Mouse (Mus musculus) granulocyte monocyte progenitor cell, adult 5-6 weeks (primary cell): ENCODE measurements at regions not wholly inside any gene's neighbourhood (a gene's known extent, or its start where the extent isn't known, plus 50 kb on each side); places are given as distances from the start of the nearest gene placed in this dataset.

Experiments
- ATAC-seq: replicated peaks from 2 replicates; pipeline ENCODE4 v1.8.0; 2016; ENCODE audit warnings: mild to moderate bottlenecking, moderate TSS enrichment, inconsistent platforms; ENCODE audit not compliant: poor library complexity, severe bottlenecking

DNA sequence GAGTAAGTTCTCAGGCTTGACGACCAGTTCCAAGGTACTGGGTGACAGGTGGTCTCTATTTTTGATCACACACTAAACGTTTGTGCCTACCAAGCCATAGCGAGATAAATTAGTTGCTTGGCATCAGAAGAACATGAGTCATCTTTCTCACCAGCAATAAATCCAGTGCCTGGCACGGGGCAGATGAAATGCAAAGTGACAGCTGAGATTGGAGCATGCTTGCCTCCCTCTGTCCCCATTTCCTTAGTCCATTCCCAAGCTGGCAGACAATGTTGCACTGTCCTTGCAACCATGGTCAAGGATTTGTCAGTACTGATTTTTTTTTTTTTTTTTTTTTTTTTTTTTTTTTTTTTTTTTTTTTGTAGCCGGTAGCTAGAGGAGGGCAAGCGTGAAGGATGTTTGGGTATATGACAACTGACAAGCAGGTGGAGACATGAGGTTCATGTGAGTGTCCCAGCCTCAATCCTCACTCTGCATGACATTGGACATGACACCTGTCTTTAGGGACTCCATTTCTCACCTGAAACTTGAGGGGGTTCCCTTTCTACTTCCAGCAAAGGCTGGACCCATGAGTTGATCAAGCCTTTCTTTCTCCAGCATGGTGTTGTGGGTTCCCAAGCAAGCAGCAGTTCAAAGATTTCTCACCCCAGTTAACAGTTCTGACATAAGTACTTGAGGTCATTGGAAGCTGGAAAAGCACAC, 168.2 kb upstream of the Bcl6 start:
- no peak for ATAC-seq

DNA sequence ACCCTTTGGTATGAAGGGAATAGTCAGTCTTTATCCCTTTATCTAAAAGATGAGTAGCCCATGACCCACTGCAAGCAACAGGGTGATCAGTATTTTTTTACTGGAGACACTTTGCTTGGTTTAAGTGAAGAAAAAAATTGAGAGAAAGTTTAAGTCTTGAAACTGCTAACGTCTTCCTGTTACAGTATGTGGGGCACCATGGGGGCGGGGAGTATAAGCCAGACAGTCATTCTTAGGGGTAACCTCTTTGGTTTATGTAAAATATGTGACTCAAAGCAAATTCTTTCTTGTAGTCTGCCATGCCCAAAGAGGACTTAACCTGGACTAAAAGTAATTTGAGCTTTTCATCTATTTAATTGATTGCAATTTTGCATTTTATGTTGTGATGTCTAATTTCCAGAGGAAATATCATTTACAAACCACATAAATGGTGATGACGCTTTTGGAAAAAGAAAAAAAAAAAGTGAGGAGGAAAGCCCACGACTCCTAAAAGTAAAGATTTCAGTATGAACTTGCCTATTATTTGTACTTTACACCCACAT, 166.2 kb upstream of the Bcl6 start:
- ATAC-seq = no peak

DNA sequence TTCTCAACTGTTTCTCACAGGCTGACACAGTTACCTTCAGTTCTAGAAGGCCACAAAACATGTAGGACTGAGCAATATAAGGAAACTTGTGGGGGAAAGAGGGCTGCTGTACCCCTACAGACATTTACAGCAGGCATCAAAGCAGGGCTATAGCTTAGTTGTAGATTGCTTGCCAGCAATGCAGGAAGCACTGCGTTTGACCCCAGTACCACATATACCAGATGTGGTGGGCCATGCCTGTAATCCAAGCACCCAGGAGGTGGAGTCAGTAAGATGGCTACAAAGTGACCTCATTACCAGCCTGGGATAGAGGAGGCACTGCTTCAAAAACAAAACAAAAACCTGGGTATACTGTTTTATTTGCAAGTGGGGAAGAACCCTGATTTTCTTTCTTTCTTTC, 165.3 kb upstream of the Bcl6 start:
- ATAC-seq = no peak

DNA sequence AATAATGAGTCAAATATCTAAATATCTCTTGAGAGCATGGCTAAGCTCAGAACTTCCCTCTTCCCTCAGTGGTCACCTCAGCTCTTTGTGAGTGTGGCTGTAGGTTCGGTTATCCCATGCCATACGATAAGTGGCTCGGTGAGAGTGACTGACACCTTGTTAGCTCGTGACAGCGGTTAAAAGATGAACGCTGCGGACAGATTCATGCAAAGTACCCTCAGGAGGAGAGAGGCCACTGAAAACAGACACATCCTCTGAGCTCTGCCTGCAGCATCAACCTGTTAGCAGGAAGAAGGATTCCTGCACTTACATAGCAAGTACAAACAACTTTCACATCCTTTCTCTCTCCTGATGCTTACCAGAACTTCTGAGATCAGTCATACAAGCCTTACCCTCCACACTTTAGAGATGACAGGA, 163.2 kb upstream of the Bcl6 start:
- peak; percentile 23; the same call in 1 of the 2 replicates for ATAC-seq

DNA sequence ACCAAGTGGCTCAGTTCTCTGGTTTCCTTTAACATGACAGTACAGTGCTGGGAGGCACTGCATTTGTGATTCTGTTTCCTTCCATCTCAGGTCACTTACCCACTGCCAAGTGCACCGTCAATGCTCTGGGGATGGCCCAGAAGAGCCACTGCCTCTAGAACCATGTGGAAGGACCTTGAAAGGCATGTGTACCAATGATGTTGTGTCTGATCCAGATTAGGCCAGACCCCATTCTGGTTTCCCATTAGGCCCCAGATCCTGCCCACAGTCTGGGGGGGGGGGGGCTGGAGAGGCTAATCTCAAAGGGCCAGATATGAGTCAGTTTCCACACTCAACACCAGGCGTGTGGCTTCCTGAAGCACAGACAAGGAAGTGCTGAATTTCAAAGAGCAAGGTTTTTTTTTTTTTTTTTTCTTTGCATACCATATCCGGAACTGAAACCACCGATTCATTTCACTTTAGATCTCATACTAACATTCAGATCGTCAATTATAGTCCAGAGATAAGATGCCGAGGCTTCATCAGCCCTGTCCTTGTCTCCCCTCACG, 162.6 kb upstream of the Bcl6 start:
- ATAC-seq = peak; percentile 95

DNA sequence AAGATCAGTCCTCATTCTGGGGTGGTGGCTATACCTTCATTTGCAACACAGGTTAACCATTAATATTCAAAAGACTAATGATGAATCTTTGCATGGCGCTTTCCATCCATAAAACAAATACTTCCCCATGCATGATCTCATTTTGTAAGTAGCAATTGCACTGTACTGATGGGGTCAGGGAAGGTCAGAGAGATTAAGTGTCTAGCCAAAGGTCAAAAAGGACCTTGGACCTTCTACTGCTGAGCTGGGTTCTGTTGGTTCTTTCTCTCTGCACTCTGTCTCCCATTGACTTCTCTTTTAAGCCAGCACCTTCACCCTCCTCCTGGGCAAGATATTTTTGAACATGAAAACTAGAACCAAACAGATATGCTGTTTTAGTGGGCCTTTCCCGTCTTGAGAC, 161.9 kb upstream of the Bcl6 start:
- no peak for ATAC-seq

DNA sequence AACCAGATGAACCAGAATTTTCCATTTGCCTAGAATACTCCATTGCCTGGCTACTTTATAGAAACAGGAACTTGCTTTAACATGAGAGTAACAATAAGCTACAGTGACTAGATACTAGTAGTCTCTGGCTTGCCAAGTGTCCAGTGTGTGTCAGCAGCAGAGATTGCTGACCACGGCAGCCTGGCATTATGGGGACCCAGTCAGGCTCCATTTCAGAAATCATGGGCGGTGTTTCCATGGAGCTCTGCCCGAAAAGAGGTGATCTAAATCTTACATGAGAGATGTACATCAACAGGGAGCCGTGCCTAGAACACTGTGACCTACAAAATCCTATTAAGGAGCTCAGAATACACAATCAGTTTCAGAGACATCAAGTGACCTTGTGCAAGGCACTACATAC, 160.8 kb upstream of the Bcl6 start:
- no peak for ATAC-seq

DNA sequence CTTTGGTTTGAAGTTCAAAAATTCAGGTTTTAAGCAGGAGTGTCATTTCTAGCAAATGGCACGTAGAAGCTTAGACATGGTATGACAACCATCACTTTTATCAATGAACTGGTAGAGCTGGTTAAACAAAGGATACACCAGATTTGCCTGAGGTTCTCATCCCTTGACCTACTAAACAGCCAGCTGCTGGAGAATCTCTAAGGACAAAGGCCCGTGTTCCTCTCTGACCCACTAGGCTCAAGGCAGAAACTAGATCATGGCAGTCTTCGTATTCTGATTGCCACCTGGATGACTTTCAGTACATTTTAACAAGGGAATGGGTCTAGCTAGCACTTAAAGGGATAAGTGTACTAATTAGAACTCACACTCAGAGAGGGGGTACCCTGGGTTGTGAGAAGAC, 155.2 kb upstream of the Bcl6 start:
- ATAC-seq = no peak

DNA sequence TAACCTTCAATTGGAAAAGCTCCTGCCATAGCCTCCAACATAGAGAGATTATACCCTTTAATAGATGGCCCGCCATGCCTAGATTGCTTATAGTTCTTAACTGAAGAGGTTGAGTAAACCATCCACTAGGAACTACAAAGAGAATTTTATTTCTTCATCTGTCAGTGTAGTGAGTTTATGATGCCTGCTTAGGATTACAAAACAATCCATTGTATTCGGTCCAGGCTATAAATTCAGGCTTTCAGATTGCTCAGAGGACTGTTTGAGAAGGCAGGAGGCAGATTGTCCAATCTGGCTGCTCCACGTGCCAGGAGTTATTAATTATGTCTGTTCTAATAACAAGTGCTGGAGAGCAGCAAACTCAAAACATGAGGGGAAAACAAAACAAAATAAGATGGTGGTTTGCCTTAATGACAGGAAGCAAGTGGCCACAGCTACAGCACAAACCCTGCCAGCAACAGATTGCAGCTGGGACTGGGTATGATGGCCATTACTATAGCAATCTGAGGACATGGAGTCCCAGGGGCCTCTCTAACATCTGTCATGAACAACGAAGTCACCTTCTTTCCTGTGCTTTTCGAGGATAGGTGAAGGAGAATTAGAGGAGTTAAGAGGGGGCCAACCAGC, 154.4 kb upstream of the Bcl6 start:
- ATAC-seq = no peak

DNA sequence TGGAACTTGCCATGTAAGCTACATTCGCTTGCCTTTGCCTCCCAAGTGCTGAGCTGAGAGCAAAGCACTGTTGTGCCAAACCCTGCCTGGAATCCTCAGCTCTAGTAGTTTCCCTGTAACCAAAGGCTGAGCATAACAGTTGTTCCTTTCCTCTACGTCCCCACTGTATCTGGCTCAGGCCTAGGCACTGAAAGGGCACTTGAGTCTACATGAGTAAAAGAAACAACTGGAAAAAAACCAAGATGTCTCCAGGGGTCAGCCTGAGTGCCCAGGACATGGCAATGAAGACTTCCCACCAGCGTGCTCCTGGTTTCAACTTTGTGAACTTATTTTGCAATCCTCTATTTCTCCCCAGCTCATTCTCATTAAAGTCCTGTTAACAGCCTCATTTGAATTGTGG, 150.5 kb upstream of the Bcl6 start:
- ATAC-seq = no peak

DNA sequence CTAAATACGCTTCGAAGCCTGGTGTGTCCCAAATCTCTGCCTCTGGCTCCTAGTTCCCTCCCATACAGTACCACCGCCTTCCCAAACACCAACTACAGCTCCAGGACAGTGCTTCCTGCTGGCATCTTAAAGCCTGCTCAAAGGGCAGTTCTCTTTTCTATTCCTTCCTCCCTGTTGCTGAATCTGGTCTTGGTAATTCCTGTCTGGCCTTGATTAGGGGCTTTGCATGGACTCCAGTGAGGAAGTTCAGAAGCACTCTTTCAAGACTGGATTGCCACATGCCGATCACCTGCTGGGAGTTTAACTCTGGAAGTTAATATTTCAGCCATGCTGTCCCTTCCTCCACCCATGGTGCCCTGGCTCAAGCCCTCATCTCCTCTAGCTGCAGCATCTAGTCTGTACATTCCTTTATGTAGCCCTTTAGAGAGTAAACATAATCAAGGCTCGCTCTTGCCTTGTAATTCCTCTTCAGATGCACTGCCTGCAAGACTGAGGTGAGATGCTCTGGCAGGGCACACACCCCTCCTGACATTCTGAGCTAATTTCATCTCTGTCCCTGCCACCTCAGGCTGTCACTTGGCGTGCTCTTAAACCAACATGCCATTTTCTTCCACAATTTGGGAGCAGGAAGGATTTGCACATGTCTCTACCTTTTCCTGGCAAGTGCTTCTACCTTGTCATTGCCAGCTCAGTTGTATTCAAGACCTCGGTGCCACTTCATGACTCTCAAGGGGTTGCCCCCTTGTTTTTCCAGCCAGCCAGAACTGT, 148.8 kb upstream of the Bcl6 start:
- ATAC-seq = peak; percentile 52

DNA sequence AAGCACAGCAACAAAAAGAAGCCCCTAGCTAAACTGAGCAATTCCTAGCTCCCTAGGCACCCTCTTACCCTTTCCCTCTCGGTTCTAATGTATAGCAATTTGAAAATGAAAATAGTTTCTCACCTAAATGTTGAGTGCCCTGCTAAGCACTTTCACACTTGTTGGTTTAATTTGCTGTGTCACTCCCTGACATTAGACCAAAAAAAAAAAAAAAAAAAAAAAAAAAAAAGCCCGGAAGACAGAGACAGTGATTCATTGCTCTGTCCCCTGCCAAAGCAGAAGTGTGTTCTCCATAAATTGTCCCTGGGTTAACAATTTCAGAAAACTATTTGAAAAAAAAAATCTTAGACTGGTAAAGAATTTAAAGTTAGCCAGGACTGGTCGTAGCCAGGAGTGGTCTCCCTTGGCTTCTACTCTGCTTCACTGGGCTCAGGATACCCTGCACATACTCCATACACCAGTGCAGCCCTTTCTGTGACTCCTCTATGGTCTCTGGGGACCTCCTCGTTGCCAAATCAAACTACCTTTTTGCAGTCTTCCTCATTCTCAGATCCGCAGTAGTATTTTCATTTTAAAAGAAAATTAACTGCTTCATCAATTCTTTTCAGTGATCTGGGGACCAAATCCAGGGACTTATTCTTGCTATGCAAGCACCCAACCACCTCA, 148.0 kb upstream of the Bcl6 start:
- peak; percentile 77 for ATAC-seq

DNA sequence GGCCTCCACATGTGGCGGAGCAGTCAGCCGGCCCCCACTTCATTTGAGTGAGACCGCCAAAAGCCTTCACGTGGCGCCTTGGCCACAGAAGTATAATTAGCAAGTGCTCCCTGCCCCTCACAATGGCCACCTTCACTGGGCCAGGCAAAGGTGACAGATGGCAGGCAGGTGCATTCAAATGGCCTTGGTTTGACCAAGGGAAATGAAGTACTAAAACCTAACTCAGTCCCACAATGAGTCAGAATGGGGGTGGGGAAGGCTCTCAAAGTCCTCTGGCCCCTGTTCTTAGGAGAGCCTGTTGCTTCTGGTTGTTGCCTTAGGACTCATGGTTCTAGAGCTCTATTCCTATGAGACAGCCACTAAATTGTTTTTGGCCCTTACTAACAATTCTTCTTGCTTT, 147.2 kb upstream of the Bcl6 start:
- no peak for ATAC-seq

DNA sequence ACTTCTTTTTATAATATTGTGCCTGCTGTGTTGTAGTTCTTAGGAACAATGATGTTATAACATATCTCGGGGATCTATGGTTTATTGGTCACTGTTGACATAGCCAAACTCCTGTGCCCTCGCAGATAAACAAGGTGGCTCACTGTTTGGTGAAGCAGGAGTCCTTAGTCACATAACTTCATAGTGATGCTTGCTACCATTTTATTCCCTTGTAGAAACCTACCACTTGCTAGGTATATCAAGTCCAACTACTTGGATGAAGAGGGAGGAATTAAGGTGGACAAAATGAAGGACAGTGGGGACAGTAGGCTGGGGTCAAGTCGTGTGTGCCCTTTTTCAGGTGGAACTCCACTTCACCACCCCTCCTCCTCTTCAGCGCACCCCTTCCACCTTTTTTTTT, 146.7 kb upstream of the Bcl6 start:
- no peak for ATAC-seq

DNA sequence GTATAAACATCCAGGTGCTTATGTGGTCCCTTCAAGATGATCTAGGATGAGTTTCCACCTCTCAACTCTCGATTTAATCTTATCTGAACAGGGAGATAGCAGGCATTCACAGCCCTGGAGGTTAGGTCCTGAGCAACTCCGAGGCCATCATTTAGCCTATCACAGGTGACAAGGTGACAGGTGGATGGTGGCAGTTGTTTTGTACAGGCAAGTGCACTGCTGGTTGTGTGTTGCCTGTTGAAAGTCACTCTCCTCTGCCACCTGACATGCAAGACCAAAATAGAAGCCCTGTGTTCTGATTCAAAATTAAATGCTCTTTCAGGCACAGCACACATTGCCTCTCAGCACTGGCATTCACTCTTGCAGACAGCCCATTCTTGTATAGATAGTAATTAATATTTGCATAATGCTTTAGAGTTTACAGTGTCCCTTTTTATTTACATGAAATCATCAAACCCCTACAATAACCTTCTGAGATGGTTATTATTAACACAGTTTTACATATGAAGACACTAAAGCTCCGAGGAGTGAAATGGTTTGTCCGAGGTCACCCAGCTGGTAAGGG, 145.9 kb upstream of the Bcl6 start:
- ATAC-seq = no peak

DNA sequence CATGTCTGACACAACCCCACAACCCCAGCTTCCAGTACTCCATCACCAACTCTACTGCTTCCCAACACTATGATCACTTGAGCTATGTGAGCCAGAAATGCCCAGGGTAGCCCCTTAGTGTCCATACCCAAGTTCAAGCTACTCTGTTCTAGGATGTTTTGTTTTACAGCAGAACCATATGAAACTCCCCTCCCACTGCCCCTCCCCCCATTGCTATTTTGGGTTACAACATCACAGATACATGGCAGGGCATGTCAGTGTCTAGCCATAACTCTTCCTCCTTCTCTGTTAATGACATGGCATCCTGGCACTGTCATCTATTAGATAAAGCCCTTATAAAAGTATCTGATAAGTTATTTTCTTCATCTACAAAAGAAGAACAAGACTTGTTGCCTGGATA, 142.0 kb upstream of the Bcl6 start:
- no peak for ATAC-seq

DNA sequence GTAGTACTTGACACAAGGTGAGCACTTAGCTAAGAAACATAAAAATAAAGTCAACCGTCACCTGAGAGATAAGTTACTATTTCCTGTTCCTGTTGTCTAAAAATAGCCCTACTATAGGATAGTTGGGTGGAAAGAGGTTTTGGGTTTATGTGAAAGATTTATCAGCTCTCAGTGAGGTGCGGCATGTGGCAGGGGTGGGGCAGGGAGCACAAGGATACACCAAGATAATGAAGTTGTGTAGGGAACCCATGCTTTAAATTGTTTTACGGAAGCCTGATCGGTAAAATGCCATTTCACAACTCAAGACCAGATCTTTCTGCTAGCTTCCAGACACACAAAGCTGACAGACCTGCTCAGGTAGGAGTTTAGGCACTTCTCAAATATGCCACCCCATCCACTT, 141.0 kb upstream of the Bcl6 start:
- ATAC-seq = no peak

DNA sequence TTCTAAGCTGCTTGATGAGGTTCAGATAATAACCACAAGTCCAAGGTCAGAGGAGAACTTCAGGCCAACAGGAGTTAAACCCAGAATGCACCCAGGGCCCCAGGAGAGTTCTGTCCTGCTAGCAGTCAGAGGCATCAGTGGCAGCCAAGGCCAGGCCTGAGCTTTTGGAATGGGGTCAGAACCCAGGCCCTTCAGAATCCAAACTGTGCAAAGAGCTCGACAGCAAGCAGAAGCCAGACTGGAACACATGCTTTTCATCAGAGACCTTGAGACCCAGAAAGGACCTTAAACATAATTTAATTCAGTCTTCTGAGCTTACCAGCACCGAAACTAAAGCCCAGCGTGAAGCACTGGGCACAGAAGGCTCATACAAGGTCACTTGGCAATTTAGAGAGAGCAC, 139.9 kb upstream of the Bcl6 start:
- ATAC-seq = no peak

DNA sequence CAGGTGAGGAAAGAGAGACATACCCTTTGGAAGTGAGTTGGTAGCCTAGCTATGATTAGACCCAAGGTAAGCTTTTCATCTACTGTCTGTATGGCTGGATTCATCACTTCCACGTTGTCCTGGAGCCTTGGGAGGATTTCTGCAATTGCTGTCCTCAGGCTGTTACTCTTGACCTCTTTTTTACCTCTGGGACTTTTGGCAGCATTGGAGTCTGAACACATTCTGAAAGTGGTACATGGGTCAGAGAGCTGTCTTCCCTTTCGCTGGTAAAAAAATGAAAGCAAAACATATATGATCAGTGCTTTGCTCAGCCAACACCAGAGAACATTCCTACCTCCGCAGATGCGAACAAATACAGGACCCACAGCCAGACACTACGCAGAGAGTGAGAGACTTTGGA, 136.1 kb upstream of the Bcl6 start:
- no peak for ATAC-seq

DNA sequence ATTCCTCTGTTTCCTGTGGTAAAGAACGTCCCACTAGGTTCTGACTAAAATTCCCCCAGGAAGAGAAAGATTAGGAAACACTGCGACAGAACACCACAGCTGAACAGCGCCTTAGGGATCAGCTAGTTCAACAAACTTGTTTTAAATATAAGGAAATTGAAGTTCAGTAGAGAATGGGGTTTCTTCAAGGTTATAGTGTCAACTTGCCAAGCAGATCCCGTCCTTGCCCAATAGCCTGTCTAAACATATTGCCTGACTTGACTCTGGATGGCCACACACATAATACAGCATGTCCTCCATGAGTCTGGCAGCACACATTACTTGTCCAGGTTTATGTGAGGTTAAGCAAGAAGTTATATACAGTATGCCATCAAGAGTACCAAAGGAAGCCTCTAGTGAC, 135.4 kb upstream of the Bcl6 start:
- no peak for ATAC-seq
